Mouse (Mus musculus) ovary, postnatal 10 days (tissue): ENCODE results near the gene Brd7.

Experiments
- DNase-seq: peaks from one replicate; pipeline ENCODE4 v3.0.0; 2022; ENCODE audit warnings: low spot score

Brd7 gene

GRCm38 (mm10) chr8:88357226-88357933, 4.6 kb downstream of the Brd7 start:
- DNase-seq: no peak

- DNase-seq: no peak
Observed at GRCm38 (mm10) chr8:88349046-88349445, 12.9 kb downstream of the Brd7 start.

- DNase-seq: no peak
Observed at GRCm38 (mm10) chr8:88342026-88342425, 20.0 kb downstream of the Brd7 start.

- DNase-seq: no peak
Observed at GRCm38 (mm10) chr8:88339887-88340695, 21.9 kb downstream of the Brd7 start.

- no peak for DNase-seq
Observed at GRCm38 (mm10) chr8:88339221-88339620, 22.8 kb downstream of the Brd7 start.

GRCm38 (mm10) chr8:88334975-88335374, 27.0 kb downstream of the Brd7 start:
- DNase-seq: no peak

- no peak for DNase-seq
Observed at GRCm38 (mm10) chr8:88334384-88334783, 27.6 kb downstream of the Brd7 start.

GRCm38 (mm10) chr8:88330816-88331215, 31.2 kb downstream of the Brd7 start:
- DNase-seq: no peak

- DNase-seq: no peak
Observed at GRCm38 (mm10) chr8:88328689-88329088, 33.3 kb downstream of the Brd7 start.

- no peak for DNase-seq
Observed at GRCm38 (mm10) chr8:88326328-88326727, 35.7 kb downstream of the Brd7 start.

- no peak for DNase-seq
Observed at GRCm38 (mm10) chr8:88325795-88326194, 36.2 kb downstream of the Brd7 start.

- no peak for DNase-seq
Observed at GRCm38 (mm10) chr8:88325251-88325650, 36.7 kb downstream of the Brd7 start.

- no peak for DNase-seq
Observed at GRCm38 (mm10) chr8:88324760-88325159, 37.2 kb downstream of the Brd7 start.

GRCm38 (mm10) chr8:88323523-88323922, 38.5 kb downstream of the Brd7 start:
- DNase-seq: no peak

GRCm38 (mm10) chr8:88321387-88321786, 40.6 kb downstream of the Brd7 start:
- DNase-seq: no peak

GRCm38 (mm10) chr8:88320134-88320533, 41.9 kb downstream of the Brd7 start:
- DNase-seq: no peak

GRCm38 (mm10) chr8:88318151-88318550, 43.8 kb downstream of the Brd7 start:
- DNase-seq: no peak

GRCm38 (mm10) chr8:88317341-88317740, 44.7 kb downstream of the Brd7 start:
- no peak for DNase-seq

GRCm38 (mm10) chr8:88316139-88316931, 45.7 kb downstream of the Brd7 start:
- no peak for DNase-seq

- DNase-seq: no peak
Observed at GRCm38 (mm10) chr8:88315302-88315701, 46.7 kb downstream of the Brd7 start.

- DNase-seq: no peak
Observed at GRCm38 (mm10) chr8:88313991-88314390, 48.0 kb downstream of the Brd7 start.

- no peak for DNase-seq
Observed at GRCm38 (mm10) chr8:88312966-88313365, 49.0 kb downstream of the Brd7 start.

GRCm38 (mm10) chr8:88310286-88310685, 51.7 kb downstream of the Brd7 start:
- no peak for DNase-seq
